11 mouse cellular contexts compared by ENCODE assay signal in the genomic region with DNA sequence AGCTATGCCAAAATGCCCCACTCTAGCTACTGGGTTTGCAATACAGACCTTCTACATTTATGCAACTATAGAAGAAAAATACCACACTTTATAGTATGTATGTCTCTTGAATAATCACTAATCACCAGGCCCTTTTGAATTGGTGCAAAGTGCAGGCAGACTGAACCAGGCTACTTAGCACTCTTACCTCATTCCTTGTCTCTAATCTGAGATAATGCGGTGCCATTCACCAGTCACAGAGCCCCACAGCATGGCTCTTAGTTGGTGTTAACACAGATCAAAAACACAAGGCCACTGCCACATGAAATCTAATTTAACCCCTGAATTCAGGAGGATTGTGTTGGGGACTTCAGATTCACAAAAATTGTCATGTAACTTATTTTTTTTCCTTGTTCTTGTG.
DNase-seq lines count a peak whose midpoint lies in the region; ATAC-seq and TF ChIP-seq lines count a peak whose summit lies in the region.
"Had no signal": no experiment of that assay in that cellular context is flagged by ENCODE, and none has a peak within 500 bp of the region (broad histone marks: within the 10 kb centered on the region; RNA-seq: fewer than 3 reads in every experiment).

No protein-coding gene starts in this region.

- no peak overlapping the region for H3K9ac ChIP-seq in forebrain, embryonic 11.5 days (ENCODE audit: low read length)
- H3K9ac ChIP-seq in CH12.LX (ENCODE audit: insufficient read depth, low read depth): peak overlapping the region; percentile 61
- no peak overlapping the region for H3K9ac ChIP-seq in limb, embryonic 12.5 days (replicated peaks)
- H3K9ac ChIP-seq in hindbrain, postnatal 0 days (replicated peaks; ENCODE audit: low read length): no peak overlapping the region
- H3K9ac ChIP-seq: heart, embryonic 15.5 days; kidney, embryonic 15.5 days; liver, embryonic 13.5 days had no signal

- TF ChIP-seq RAD21 in CH12.LX (IDR thresholded peaks at IDR 0.05; ENCODE audit: low read depth, low read length): no peak

- no peak for TF ChIP-seq EP300 in CH12.LX (IDR thresholded peaks at IDR 0.05; ENCODE audit: low read length)

- peak; percentile 85 for ATAC-seq in forebrain, embryonic 11.5 days (replicated peaks; ENCODE audit: low FRiP score)
- no peak for ATAC-seq in limb, embryonic 12.5 days (ENCODE audit: insufficient number of reproducible peaks, insufficient read depth, low FRiP score, low TSS enrichment, low read depth)
- no peak for ATAC-seq in hindbrain, postnatal 0 days

- dilution Hi-C loops in CH12.LX (cut with MboI; ENCODE audit: extremely low pct_ligation_motif_present, extremely low pct_unique_long_range_greater_than_20kb, low sequenced_read_pairs): no loop called here

- H3K9me3 ChIP-seq in forebrain, embryonic 11.5 days (ENCODE audit: control insufficient read depth, low read length): no peaks in the 10 kb centered on the region
- no peaks in the 10 kb centered on the region for H3K9me3 ChIP-seq in forebrain, embryonic 10.5 days
- H3K9me3 ChIP-seq in CH12.LX (replicated peaks; ENCODE audit: low read length): no peaks in the 10 kb centered on the region
- H3K9me3 ChIP-seq in limb, embryonic 12.5 days: no peaks in the 10 kb centered on the region
- H3K9me3 ChIP-seq in hindbrain, postnatal 0 days (ENCODE audit: low read length): no peaks in the 10 kb centered on the region
- H3K9me3 ChIP-seq: heart, embryonic 15.5 days; kidney, embryonic 15.5 days; liver, embryonic 13.5 days had no signal

- no peak overlapping the region for H3K27ac ChIP-seq in forebrain, embryonic 11.5 days (ENCODE audit: low read depth, low read length)
- H3K27ac ChIP-seq in forebrain, embryonic 10.5 days: no peak overlapping the region
- H3K27ac ChIP-seq in CH12.LX (ENCODE audit: insufficient read depth, low read depth): no peak overlapping the region
- peak overlapping the region; percentile 84 for H3K27ac ChIP-seq in embryonic fibroblast, embryonic 13.5 days (ENCODE audit: insufficient read depth, low read length)
- peak overlapping the region; percentile 68; the same call in 1 of the 2 replicates for H3K27ac ChIP-seq in limb, embryonic 12.5 days
- no peak overlapping the region for H3K27ac ChIP-seq in hindbrain, postnatal 0 days
- H3K27ac ChIP-seq: kidney, embryonic 15.5 days; liver, embryonic 13.5 days had no signal

- no peaks in the 10 kb centered on the region for H3K36me3 ChIP-seq in forebrain, embryonic 11.5 days (ENCODE audit: control insufficient read depth, insufficient read depth, low read length)
- H3K36me3 ChIP-seq in forebrain, embryonic 10.5 days (replicated peaks): no peaks in the 10 kb centered on the region
- no peaks in the 10 kb centered on the region for H3K36me3 ChIP-seq in CH12.LX (replicated peaks in 1 of 2; ENCODE audit: control insufficient read depth in 1 of 2, insufficient read depth in 1 of 2, low read length in 1 of 2)
- H3K36me3 ChIP-seq in limb, embryonic 12.5 days: no peaks in the 10 kb centered on the region
- H3K36me3 ChIP-seq in hindbrain, postnatal 0 days (ENCODE audit: insufficient read depth, low read length): no peaks in the 10 kb centered on the region
- H3K36me3 ChIP-seq: heart, embryonic 15.5 days; kidney, embryonic 15.5 days; liver, embryonic 13.5 days had no signal

- no peak for TF ChIP-seq CTCF in CH12.LX (conservative IDR thresholded peaks at IDR 0.05 in 1 of 2, IDR thresholded peaks at IDR 0.05 in 1 of 2; ENCODE audit: low read depth in 2 of 2, low read length in 2 of 2)
- TF ChIP-seq CTCF in embryonic fibroblast, embryonic 13.5 days (IDR thresholded peaks at IDR 0.05; ENCODE audit: borderline replicate concordance, insufficient read depth, low read length): no peak
- TF ChIP-seq CTCF in hindbrain, postnatal 0 days (IDR thresholded peaks at IDR 0.05; ENCODE audit: low read depth): no peak

- no peaks in the 10 kb centered on the region for H3K4me1 ChIP-seq in forebrain, embryonic 11.5 days (replicated peaks; ENCODE audit: control insufficient read depth, insufficient read depth, low read length)
- H3K4me1 ChIP-seq in forebrain, embryonic 10.5 days: peaks cover 20% of the 10 kb centered on the region
- H3K4me1 ChIP-seq in CH12.LX (ENCODE audit: control insufficient read depth in 1 of 2, insufficient read depth in 2 of 2): peaks cover 2 to 26% of the 10 kb centered on the region in 2 experiments; a peak in 2 of 4 replicates
- H3K4me1 ChIP-seq in embryonic fibroblast, embryonic 13.5 days (ENCODE audit: control insufficient read depth, insufficient read depth, low read length): no peaks in the 10 kb centered on the region
- peaks cover 3% of the 10 kb centered on the region; the same call in 1 of the 2 replicates for H3K4me1 ChIP-seq in limb, embryonic 12.5 days (replicated peaks)
- no peaks in the 10 kb centered on the region for H3K4me1 ChIP-seq in hindbrain, postnatal 0 days (ENCODE audit: insufficient read depth, low read length)
- H3K4me1 ChIP-seq: liver, embryonic 13.5 days had no signal

- H3K27me3 ChIP-seq in forebrain, embryonic 11.5 days (ENCODE audit: control insufficient read depth, insufficient read depth, low read length): no peaks in the 10 kb centered on the region
- H3K27me3 ChIP-seq in forebrain, embryonic 10.5 days (ENCODE audit: poor library complexity, severe bottlenecking): no peaks in the 10 kb centered on the region
- H3K27me3 ChIP-seq in CH12.LX (replicated peaks): no peaks in the 10 kb centered on the region
- no peaks in the 10 kb centered on the region for H3K27me3 ChIP-seq in limb, embryonic 12.5 days
- no peaks in the 10 kb centered on the region for H3K27me3 ChIP-seq in hindbrain, postnatal 0 days (ENCODE audit: insufficient read depth, low read length)
- H3K27me3 ChIP-seq: heart, embryonic 15.5 days; kidney, embryonic 15.5 days; liver, embryonic 13.5 days had no signal

- H3K4me2 ChIP-seq in forebrain, embryonic 11.5 days (ENCODE audit: low read depth, low read length, severe bottlenecking): no peak overlapping the region
- 0 out of 2 replicates have a peak overlapping the region, but pooled peaks have one; percentile 45 for H3K4me2 ChIP-seq in CH12.LX (ENCODE audit: insufficient read depth, low read depth, poor library complexity, severe bottlenecking)
- H3K4me2 ChIP-seq in limb, embryonic 12.5 days: no peak overlapping the region
- H3K4me2 ChIP-seq in hindbrain, postnatal 0 days (ENCODE audit: low read depth, low read length): no peak overlapping the region
- H3K4me2 ChIP-seq: liver, embryonic 13.5 days had no signal

- no peaks in the 10 kb centered on the region for H3K79me2 ChIP-seq in CH12.LX (replicated peaks; ENCODE audit: control insufficient read depth, extremely low read depth, insufficient read depth, poor library complexity, severe bottlenecking)

- DNase-seq in forebrain, embryonic 11.5 days (ENCODE audit: low spot score): no peak
- no peak for DNase-seq in forebrain, embryonic 10.5 days (ENCODE audit: extremely low spot score, low spot score)
- no peak for DNase-seq in CH12.LX (ENCODE audit: extremely low read depth)
- no peak for DNase-seq in embryo, embryonic 10.5 days (ENCODE audit: low spot score)
- DNase-seq in hindbrain, postnatal 0 days (ENCODE audit: low spot score): no peak
- DNase-seq in spleen, postnatal 10 days (ENCODE audit: low spot score in 2 of 2): no peak
- DNase-seq: liver, embryonic 13.5 days had no signal

- WGBS in forebrain, embryonic 11.5 days: 19% methylated on average over 1 of the region's 1 CpGs
- 45% methylated on average over 1 of the region's 1 CpGs for WGBS in forebrain, embryonic 10.5 days
- WGBS in limb, embryonic 12.5 days: 69% methylated on average over 1 of the region's 1 CpGs
- 63% methylated on average over 1 of the region's 1 CpGs for WGBS in hindbrain, postnatal 0 days

- TF ChIP-seq POLR2A in CH12.LX (IDR thresholded peaks at IDR 0.05; ENCODE audit: low read depth, low read length): no peak
- TF ChIP-seq POLR2A in embryonic fibroblast, embryonic 13.5 days (IDR thresholded peaks at IDR 0.05; ENCODE audit: low read depth, low read length): no peak

- in situ Hi-C loops in CH12.LX (cut with MboI; ENCODE audit: low pct_ligation_motif_present, low pct_unique_long_range_greater_than_20kb, low sequenced_read_pairs): no loop called here

- no peak overlapping the region for H3K4me3 ChIP-seq in forebrain, embryonic 11.5 days (ENCODE audit: low read depth, low read length)
- H3K4me3 ChIP-seq in forebrain, embryonic 10.5 days: no peak overlapping the region
- H3K4me3 ChIP-seq in CH12.LX (replicated peaks in 1 of 3; ENCODE audit: low read depth in 2 of 3, low read length in 2 of 3, poor library complexity in 1 of 3): no peak overlapping the region
- H3K4me3 ChIP-seq in embryonic fibroblast, embryonic 13.5 days (ENCODE audit: insufficient read depth, low read length): no peak overlapping the region
- H3K4me3 ChIP-seq in limb, embryonic 12.5 days (replicated peaks): no peak overlapping the region
- no peak overlapping the region for H3K4me3 ChIP-seq in hindbrain, postnatal 0 days (ENCODE audit: low read length)
- H3K4me3 ChIP-seq: heart, embryonic 15.5 days; kidney, embryonic 15.5 days; liver, embryonic 13.5 days had no signal

TF ChIP-seq in CH12.LX, 34 proteins besides CTCF, POLR2A, EP300 and RAD21:
- TF ChIP-seq CHD1 (IDR thresholded peaks at IDR 0.05; ENCODE audit: low read depth, low read length): no peak
- no peak for TF ChIP-seq KAT2A (IDR thresholded peaks at IDR 0.05; ENCODE audit: insufficient replicate concordance, low read length)
- TF ChIP-seq GABPA (IDR thresholded peaks at IDR 0.05; ENCODE audit: insufficient replicate concordance, low read depth, low read length): no peak
- no peak for TF ChIP-seq MAZ (IDR thresholded peaks at IDR 0.05; ENCODE audit: low read depth, low read length)
- no peak for TF ChIP-seq RCOR1 (conservative IDR thresholded peaks at IDR 0.05; ENCODE audit: low read depth, low read length)
- TF ChIP-seq NRF1 (IDR thresholded peaks at IDR 0.05; ENCODE audit: low read depth, low read length): no peak
- no peak for TF ChIP-seq MAX (IDR thresholded peaks at IDR 0.05; ENCODE audit: low read length)
- no peak for TF ChIP-seq PAX5 (IDR thresholded peaks at IDR 0.05; ENCODE audit: low read length)
- TF ChIP-seq IRF4 (IDR thresholded peaks at IDR 0.05; ENCODE audit: low read depth, low read length): no peak
- TF ChIP-seq USF2 (conservative IDR thresholded peaks at IDR 0.05; ENCODE audit: low read depth, low read length): no peak
- no peak for TF ChIP-seq TCF12 (IDR thresholded peaks at IDR 0.05; ENCODE audit: low read depth, low read length)
- TF ChIP-seq SIN3A (IDR thresholded peaks at IDR 0.05; ENCODE audit: low read length): no peak
- TF ChIP-seq ELF1 (IDR thresholded peaks at IDR 0.05; ENCODE audit: low read depth, low read length): no peak
- TF ChIP-seq MAFK (IDR thresholded peaks at IDR 0.05; ENCODE audit: insufficient replicate concordance, low read length): no peak
- no peak for TF ChIP-seq UBTF (IDR thresholded peaks at IDR 0.05; ENCODE audit: low read depth, low read length)
- no peak for TF ChIP-seq MEF2A (IDR thresholded peaks at IDR 0.05; ENCODE audit: borderline replicate concordance, low read depth, low read length)

Comparison
In these comparisons a context has a peak if more than half of its experiments do, and no peak if none do; other contexts are left out.
1. H3K27ac ChIP-seq: peak in embryonic fibroblast, embryonic 13.5 days (single experiment) and limb, embryonic 12.5 days (single experiment); none in forebrain, embryonic 11.5 days (single experiment), forebrain, embryonic 10.5 days (single experiment), CH12.LX (single experiment) and hindbrain, postnatal 0 days (single experiment).